20 mouse cellular contexts compared by ENCODE assay signal in the genomic region with DNA sequence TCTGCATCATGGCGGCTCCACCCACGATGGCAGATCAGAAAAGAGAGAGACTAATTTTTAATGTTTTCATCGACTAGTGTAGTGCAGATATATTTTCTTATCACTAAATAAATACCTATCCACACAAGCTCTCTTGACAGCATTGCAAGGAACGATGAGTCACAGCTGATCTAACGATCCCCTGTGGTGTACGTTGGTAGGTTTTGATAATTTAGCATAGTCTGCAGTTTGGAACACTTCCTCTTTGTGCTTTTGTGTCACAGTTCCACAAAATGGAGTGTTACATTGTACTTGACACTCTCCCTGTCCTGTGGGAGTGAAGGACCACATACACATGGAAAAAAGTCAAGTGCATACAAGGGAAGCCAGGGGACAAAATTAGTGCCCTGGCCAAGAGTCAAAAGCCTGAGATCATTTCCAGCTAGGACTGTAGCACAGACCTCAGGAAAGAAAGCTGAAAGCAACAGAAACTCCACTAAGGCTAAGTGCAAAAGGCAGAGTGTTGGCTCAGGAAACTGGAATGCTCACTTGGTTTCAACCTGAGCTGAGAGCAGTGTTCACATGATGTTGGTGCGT.
A peak's percentile ranks its signal among the peaks of the same experiment; 100 is the strongest.
DNase-seq lines count a peak whose midpoint lies in the region; ATAC-seq and TF ChIP-seq lines count a peak whose summit lies in the region.
"Had no signal": no experiment of that assay in that cellular context is flagged by ENCODE, and none has a peak within 500 bp of the region (broad histone marks: within the 10 kb centered on the region; RNA-seq: fewer than 3 reads in every experiment).

No protein-coding gene starts in this region.

- no peaks in the 10 kb centered on the region for H3K79me2 ChIP-seq in MEL (ENCODE audit: control insufficient read depth, insufficient read depth, low read length, poor library complexity)

- no peak overlapping the region for H3K4me2 ChIP-seq in heart, embryonic 11.5 days
- H3K4me2 ChIP-seq: embryonic facial prominence, embryonic 15.5 days; heart, embryonic 13.5 days; hindbrain, embryonic 14.5 days; intestine, embryonic 15.5 days; kidney, embryonic 15.5 days; stomach, embryonic 15.5 days had no signal

- TF ChIP-seq CTCF in MEL (IDR thresholded peaks at IDR 0.05 in 2 of 3, conservative IDR thresholded peaks at IDR 0.05 in 1 of 3; ENCODE audit: control insufficient read depth in 1 of 3, insufficient read depth in 1 of 3, low read depth in 2 of 3, low read length in 3 of 3, poor library complexity in 1 of 3, severe bottlenecking in 1 of 3), result no peak

- DNase-seq in heart, adult 8-10 months (ENCODE audit: low spot score), result peak; percentile 38
- peak; percentile 12 for DNase-seq in MEL (ENCODE audit: low read depth, low spot score)
- DNase-seq in lung, postnatal 14 days, result peak; percentile 22
- DNase-seq in urinary bladder, adult 18-20 months (ENCODE audit: low spot score in 2 of 2), result no peak
- DNase-seq: cerebellum, adult 9-11 months; embryo, embryonic 11 days; thymus, adult 2 months had no signal

- H3K4me3 ChIP-seq in heart, embryonic 11.5 days (ENCODE audit: low read depth, low read length), result no peak overlapping the region
- no peak overlapping the region for H3K4me3 ChIP-seq in MEL (ENCODE audit: control insufficient read depth in 1 of 2, insufficient read depth in 1 of 2, low read depth in 2 of 2, low read length in 2 of 2)
- no peak overlapping the region for H3K4me3 ChIP-seq in brown adipose tissue, adult 24 weeks (ENCODE audit: insufficient read depth, low read depth, low read length)
- H3K4me3 ChIP-seq: embryonic facial prominence, embryonic 15.5 days; forebrain, embryonic 10.5 days; heart, embryonic 13.5 days; intestine, embryonic 15.5 days; kidney, embryonic 15.5 days; left cerebral cortex, adult 2 months; stomach, embryonic 15.5 days had no signal

- no peak overlapping the region for H3K9ac ChIP-seq in heart, embryonic 11.5 days (ENCODE audit: low read depth, low read length)
- H3K9ac ChIP-seq in MEL (ENCODE audit: control insufficient read depth, low read depth, low read length, poor library complexity, severe bottlenecking), result no peak overlapping the region
- H3K9ac ChIP-seq: embryonic facial prominence, embryonic 15.5 days; heart, embryonic 13.5 days; hindbrain, embryonic 14.5 days; intestine, embryonic 15.5 days; kidney, embryonic 15.5 days; liver, embryonic 14.5 days; stomach, embryonic 15.5 days had no signal

- no peaks in the 10 kb centered on the region for H3K36me3 ChIP-seq in heart, embryonic 11.5 days (ENCODE audit: control insufficient read depth, insufficient read depth, low read length)
- H3K36me3 ChIP-seq in MEL (ENCODE audit: control insufficient read depth in 1 of 2, insufficient read depth in 2 of 2, low read length in 2 of 2), result no peaks in the 10 kb centered on the region
- H3K36me3 ChIP-seq: embryonic facial prominence, embryonic 15.5 days; forebrain, embryonic 10.5 days; heart, embryonic 13.5 days; intestine, embryonic 15.5 days; kidney, embryonic 15.5 days; stomach, embryonic 15.5 days had no signal

- no peaks in the 10 kb centered on the region for H3K4me1 ChIP-seq in heart, embryonic 11.5 days (ENCODE audit: control insufficient read depth, insufficient read depth, low read length)
- H3K4me1 ChIP-seq in MEL (ENCODE audit: control insufficient read depth in 1 of 2, insufficient read depth in 2 of 2, low read length in 2 of 2), result no peaks in the 10 kb centered on the region
- peaks cover 3% of the 10 kb centered on the region; the same call in 1 of the 2 replicates for H3K4me1 ChIP-seq in brown adipose tissue, adult 24 weeks (ENCODE audit: control insufficient read depth, insufficient read depth, insufficient read length, low read length)
- H3K4me1 ChIP-seq: embryonic facial prominence, embryonic 15.5 days; forebrain, embryonic 10.5 days; intestine, embryonic 15.5 days; kidney, embryonic 15.5 days; stomach, embryonic 15.5 days had no signal

- H3K9me3 ChIP-seq in heart, embryonic 11.5 days (replicated peaks; ENCODE audit: control insufficient read depth, low read length), result no peaks in the 10 kb centered on the region
- no peaks in the 10 kb centered on the region for H3K9me3 ChIP-seq in MEL (replicated peaks; ENCODE audit: insufficient read depth, low read length)
- H3K9me3 ChIP-seq: embryonic facial prominence, embryonic 15.5 days; forebrain, embryonic 10.5 days; heart, embryonic 13.5 days; intestine, embryonic 15.5 days; kidney, embryonic 15.5 days; stomach, embryonic 15.5 days had no signal

- WGBS in heart, embryonic 11.5 days (ENCODE audit: insufficient replicate concordance), result 61% methylated on average over 7 of the region's 7 CpGs

- ATAC-seq in heart, embryonic 11.5 days (replicated peaks; ENCODE audit: insufficient number of reproducible peaks, low FRiP score, low TSS enrichment), result no peak
- ATAC-seq in monocyte, adult 5-6 weeks (replicated peaks; ENCODE audit: insufficient number of reproducible peaks, low FRiP score, low TSS enrichment, poor library complexity, severe bottlenecking), result no peak
- ATAC-seq: intestine, embryonic 15.5 days; midbrain, embryonic 16.5 days had no signal

- no peak for TF ChIP-seq EP300 in MEL (IDR thresholded peaks at IDR 0.05; ENCODE audit: low read depth in 1 of 2, low read length in 2 of 2)

- H3K27me3 ChIP-seq in heart, embryonic 11.5 days (ENCODE audit: control insufficient read depth, insufficient read depth, low read length), result no peaks in the 10 kb centered on the region
- no peaks in the 10 kb centered on the region for H3K27me3 ChIP-seq in MEL (ENCODE audit: control insufficient read depth in 1 of 2, insufficient read depth in 2 of 2, low read length in 2 of 2)
- H3K27me3 ChIP-seq: embryonic facial prominence, embryonic 15.5 days; intestine, embryonic 15.5 days; kidney, embryonic 15.5 days; stomach, embryonic 15.5 days had no signal

- TF ChIP-seq RAD21 in MEL (IDR thresholded peaks at IDR 0.05; ENCODE audit: low read depth, low read length), result no peak

- no peak overlapping the region for H3K27ac ChIP-seq in heart, embryonic 11.5 days (ENCODE audit: low read depth, low read length)
- H3K27ac ChIP-seq in MEL (ENCODE audit: control insufficient read depth, low read depth, low read length), result no peak overlapping the region
- peak overlapping the region; percentile 15 for H3K27ac ChIP-seq in brown adipose tissue, adult 24 weeks (replicated peaks; ENCODE audit: low read depth, low read length)
- H3K27ac ChIP-seq: embryonic facial prominence, embryonic 15.5 days; forebrain, embryonic 10.5 days; heart, embryonic 13.5 days; hindbrain, embryonic 14.5 days; intestine, embryonic 15.5 days; kidney, embryonic 15.5 days; left cerebral cortex, adult 2 months; liver, embryonic 14.5 days; stomach, embryonic 15.5 days had no signal

- TF ChIP-seq POLR2A in MEL (IDR thresholded peaks at IDR 0.05; ENCODE audit: control insufficient read depth in 1 of 2, insufficient read depth in 1 of 2, low read depth in 1 of 2, low read length in 2 of 2, poor library complexity in 1 of 2), result no peak

TF ChIP-seq in MEL, 35 proteins besides CTCF, POLR2A, EP300 and RAD21:
- no peak for TF ChIP-seq USF2 (IDR thresholded peaks at IDR 0.05; ENCODE audit: borderline replicate concordance in 1 of 2, insufficient read depth in 1 of 2, low read depth in 1 of 2, low read length in 2 of 2)
- no peak for TF ChIP-seq MAZ (IDR thresholded peaks at IDR 0.05; ENCODE audit: low read depth, low read length)
- TF ChIP-seq ELF1 (IDR thresholded peaks at IDR 0.05; ENCODE audit: low read depth, low read length), result no peak
- no peak for TF ChIP-seq E2F4 (IDR thresholded peaks at IDR 0.05; ENCODE audit: borderline replicate concordance, low read depth, low read length)
- no peak for TF ChIP-seq CHD1 (IDR thresholded peaks at IDR 0.05; ENCODE audit: low read depth, low read length)
- TF ChIP-seq UBTF (IDR thresholded peaks at IDR 0.05; ENCODE audit: borderline replicate concordance, insufficient read depth, low read depth, low read length), result no peak
- TF ChIP-seq MEF2A (IDR thresholded peaks at IDR 0.05; ENCODE audit: extremely low read depth, insufficient replicate concordance, low read depth, low read length, poor library complexity, severe bottlenecking), result no peak
- no peak for TF ChIP-seq MYC (IDR thresholded peaks at IDR 0.05; ENCODE audit: low read depth, low read length)
- TF ChIP-seq TBP (IDR thresholded peaks at IDR 0.05; ENCODE audit: low read depth, low read length), result no peak
- no peak for TF ChIP-seq NRF1 (IDR thresholded peaks at IDR 0.05; ENCODE audit: insufficient read depth, low read depth, low read length, poor library complexity, severe bottlenecking)
- TF ChIP-seq POLR2AphosphoS5 (IDR thresholded peaks at IDR 0.05; ENCODE audit: borderline replicate concordance, low read depth, low read length), result no peak

Comparison
In these comparisons a context has a peak if more than half of its experiments do, and no peak if none do; other contexts are left out.
1. DNase-seq: peak in heart, adult 8-10 months (single experiment), MEL (single experiment) and lung, postnatal 14 days (single experiment); none in urinary bladder, adult 18-20 months (0 of 2).